Mouse (Mus musculus): ENCODE measurements at regions not wholly inside any gene's neighbourhood (a gene's known extent, or its start where the extent isn't known, plus 50 kb on each side); places are given as distances from the start of the nearest gene placed in this dataset.

DNA sequence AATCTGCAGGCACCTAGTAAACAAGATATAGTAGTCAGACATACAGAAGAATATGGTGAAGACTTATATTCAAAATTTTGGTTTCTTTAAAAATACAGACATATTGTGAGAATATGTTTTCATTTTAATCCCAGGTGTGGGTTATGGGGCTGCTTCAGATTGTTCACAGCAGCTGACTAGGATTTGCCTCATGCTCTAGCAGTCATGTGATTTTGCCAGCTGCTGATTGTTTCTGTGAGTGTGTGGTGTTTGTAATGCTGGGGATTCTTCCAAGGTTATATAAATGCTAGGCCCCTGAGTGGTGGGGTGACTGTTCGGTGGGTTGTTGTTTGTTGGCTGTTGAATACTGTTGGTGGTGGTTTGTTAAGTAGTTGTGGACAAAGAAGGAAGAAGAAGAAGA, 97.9 kb upstream of the Rbms1 start:
- H3K4me3 ChIP-seq (ENCODE audit: low read depth, low read length), result no peak overlapping the region
- H3K9ac ChIP-seq (replicated peaks), result no peak overlapping the region
- no peak overlapping the region for H3K4me2 ChIP-seq (ENCODE audit: low read depth, low read length)
- H3K27ac ChIP-seq (ENCODE audit: low read depth), result no peak overlapping the region
- no peak for ATAC-seq
- no peaks in the 10 kb centered on the region for H3K36me3 ChIP-seq (replicated peaks; ENCODE audit: insufficient read depth, low read length)
- WGBS (ENCODE audit: insufficient replicate concordance), result 67% methylated on average over 1 of the region's 1 CpGs
- H3K27me3 ChIP-seq (ENCODE audit: insufficient read depth, low read length), result no peaks in the 10 kb centered on the region
- H3K9me3 ChIP-seq (ENCODE audit: low read length), result no peaks in the 10 kb centered on the region
- H3K4me1 ChIP-seq (ENCODE audit: insufficient read depth), result no peaks in the 10 kb centered on the region
- DNase-seq, result no peak
- TF ChIP-seq CTCF (IDR thresholded peaks at IDR 0.05; ENCODE audit: low read depth) (no peak), EP300 (IDR thresholded peaks at IDR 0.05; ENCODE audit: low read depth) (no peak)

DNA sequence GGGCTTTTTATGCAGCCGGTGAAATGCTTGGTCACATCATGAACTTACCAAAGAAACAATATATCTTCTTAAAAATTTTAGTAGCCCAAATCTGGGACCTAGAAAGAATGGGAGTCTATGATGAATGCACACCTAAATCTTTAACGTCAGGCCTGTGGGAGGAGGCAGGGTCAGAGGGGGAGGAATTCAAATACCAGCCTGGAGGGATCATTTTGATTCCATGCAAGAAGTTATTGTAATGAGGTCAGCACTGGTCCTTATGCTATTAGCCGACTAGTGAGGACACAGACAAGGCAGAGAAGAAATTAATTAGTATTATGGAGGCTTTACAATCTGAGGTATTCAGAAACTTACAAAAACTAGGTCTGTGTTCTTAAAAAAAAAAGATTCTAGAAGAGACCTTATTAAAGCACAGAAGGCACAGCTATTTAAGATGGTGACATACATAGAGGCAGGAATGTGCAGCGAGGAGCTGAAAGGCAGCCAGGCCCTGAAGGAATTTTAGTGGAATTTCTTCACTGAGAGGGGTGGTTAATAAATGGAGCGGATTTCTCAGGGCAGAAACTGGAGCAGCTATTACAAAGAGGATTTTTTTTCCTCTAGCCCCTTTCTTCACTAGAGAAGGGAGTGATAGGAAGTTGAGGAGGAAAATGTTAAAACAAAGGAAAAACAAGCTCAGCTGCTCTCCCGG, 95.7 kb upstream of the Rbms1 start:
- H3K4me3 ChIP-seq (ENCODE audit: low read depth, low read length), result no peak overlapping the region
- no peak overlapping the region for H3K4me2 ChIP-seq (ENCODE audit: low read depth, low read length)
- WGBS (ENCODE audit: insufficient replicate concordance), result 53% methylated on average over 6 of the region's 6 CpGs
- no peaks in the 10 kb centered on the region for H3K27me3 ChIP-seq (ENCODE audit: insufficient read depth, low read length)
- no peak for TF ChIP-seq CTCF (IDR thresholded peaks at IDR 0.05; ENCODE audit: low read depth)
- no peak for TF ChIP-seq EP300 (IDR thresholded peaks at IDR 0.05; ENCODE audit: low read depth)
- no peaks in the 10 kb centered on the region for H3K4me1 ChIP-seq (ENCODE audit: insufficient read depth)
- H3K9me3 ChIP-seq (ENCODE audit: low read length), result no peaks in the 10 kb centered on the region
- H3K9ac ChIP-seq (replicated peaks), result no peak overlapping the region
- H3K27ac ChIP-seq (ENCODE audit: low read depth), result no peak overlapping the region
- DNase-seq (no peak), ATAC-seq (no peak)
- H3K36me3 ChIP-seq (replicated peaks; ENCODE audit: insufficient read depth, low read length), result no peaks in the 10 kb centered on the region

DNA sequence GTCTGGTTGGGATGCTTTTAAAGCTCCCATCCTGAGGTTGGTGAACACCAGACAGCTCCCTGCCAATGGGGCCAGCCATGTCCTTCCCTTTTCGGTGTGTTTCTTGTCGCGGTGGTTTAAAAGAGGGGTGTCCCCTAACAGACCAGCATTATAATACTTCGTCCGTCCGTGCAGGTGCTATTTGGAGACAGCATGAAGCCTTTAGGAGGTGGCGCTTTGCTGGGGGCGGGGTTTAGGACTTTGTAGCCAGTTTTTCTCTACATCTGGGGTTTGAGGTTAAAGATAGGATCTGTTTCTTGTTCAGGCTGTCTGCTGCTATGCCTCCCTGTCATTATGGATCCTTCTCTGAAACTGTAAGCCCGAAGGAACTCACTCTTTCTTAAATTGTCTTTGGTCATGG, 89.3 kb upstream of the Rbms1 start:
- no peak overlapping the region for H3K4me2 ChIP-seq (ENCODE audit: low read depth, low read length)
- H3K36me3 ChIP-seq (replicated peaks; ENCODE audit: insufficient read depth, low read length), result no peaks in the 10 kb centered on the region
- DNase-seq, result no peak
- no peaks in the 10 kb centered on the region for H3K9me3 ChIP-seq (ENCODE audit: low read length)
- no peaks in the 10 kb centered on the region for H3K4me1 ChIP-seq (ENCODE audit: insufficient read depth)
- no peak for ATAC-seq
- TF ChIP-seq EP300 (IDR thresholded peaks at IDR 0.05; ENCODE audit: low read depth) (no peak), CTCF (IDR thresholded peaks at IDR 0.05; ENCODE audit: low read depth) (no peak)
- no peaks in the 10 kb centered on the region for H3K27me3 ChIP-seq (ENCODE audit: insufficient read depth, low read length)
- no peak overlapping the region for H3K9ac ChIP-seq (replicated peaks)
- no peak overlapping the region for H3K4me3 ChIP-seq (ENCODE audit: low read depth, low read length)
- WGBS (ENCODE audit: insufficient replicate concordance), result 43% methylated on average over 9 of the region's 9 CpGs
- no peak overlapping the region for H3K27ac ChIP-seq (ENCODE audit: low read depth)

DNA sequence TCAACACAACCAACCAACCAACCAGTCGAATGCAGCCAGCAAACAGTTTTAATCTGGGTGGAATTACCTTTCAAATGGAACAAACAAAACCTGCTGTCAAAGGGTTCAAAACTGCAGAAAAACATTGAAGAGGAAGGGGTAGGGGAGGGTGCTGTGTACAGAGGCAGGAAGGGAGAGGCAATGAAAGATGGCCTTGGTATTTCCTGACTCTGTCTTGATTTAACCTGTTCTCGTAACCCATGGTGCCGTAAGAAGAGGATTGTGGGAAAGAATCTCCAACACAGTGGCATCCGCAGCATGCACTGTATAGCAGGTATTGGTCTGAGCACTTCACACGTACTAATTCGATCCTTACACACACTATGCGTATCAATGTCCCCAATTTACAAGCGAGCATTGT, 88.8 kb upstream of the Rbms1 start:
- Histone ChIP-seq H3K4me1 (ENCODE audit: insufficient read depth) (no peaks in the 10 kb centered on the region), H3K4me2 (ENCODE audit: low read depth, low read length) (no peak overlapping the region), H3K9me3 (ENCODE audit: low read length) (no peaks in the 10 kb centered on the region), H3K36me3 (replicated peaks; ENCODE audit: insufficient read depth, low read length) (no peaks in the 10 kb centered on the region), H3K27me3 (ENCODE audit: insufficient read depth, low read length) (no peaks in the 10 kb centered on the region), H3K27ac (ENCODE audit: low read depth) (no peak overlapping the region), H3K9ac (replicated peaks) (no peak overlapping the region), H3K4me3 (ENCODE audit: low read depth, low read length) (no peak overlapping the region)
- TF ChIP-seq EP300 (IDR thresholded peaks at IDR 0.05; ENCODE audit: low read depth), result no peak
- no peak for TF ChIP-seq CTCF (IDR thresholded peaks at IDR 0.05; ENCODE audit: low read depth)
- WGBS (ENCODE audit: insufficient replicate concordance), result 70% methylated on average over 8 of the region's 8 CpGs
- no peak for DNase-seq
- no peak for ATAC-seq

DNA sequence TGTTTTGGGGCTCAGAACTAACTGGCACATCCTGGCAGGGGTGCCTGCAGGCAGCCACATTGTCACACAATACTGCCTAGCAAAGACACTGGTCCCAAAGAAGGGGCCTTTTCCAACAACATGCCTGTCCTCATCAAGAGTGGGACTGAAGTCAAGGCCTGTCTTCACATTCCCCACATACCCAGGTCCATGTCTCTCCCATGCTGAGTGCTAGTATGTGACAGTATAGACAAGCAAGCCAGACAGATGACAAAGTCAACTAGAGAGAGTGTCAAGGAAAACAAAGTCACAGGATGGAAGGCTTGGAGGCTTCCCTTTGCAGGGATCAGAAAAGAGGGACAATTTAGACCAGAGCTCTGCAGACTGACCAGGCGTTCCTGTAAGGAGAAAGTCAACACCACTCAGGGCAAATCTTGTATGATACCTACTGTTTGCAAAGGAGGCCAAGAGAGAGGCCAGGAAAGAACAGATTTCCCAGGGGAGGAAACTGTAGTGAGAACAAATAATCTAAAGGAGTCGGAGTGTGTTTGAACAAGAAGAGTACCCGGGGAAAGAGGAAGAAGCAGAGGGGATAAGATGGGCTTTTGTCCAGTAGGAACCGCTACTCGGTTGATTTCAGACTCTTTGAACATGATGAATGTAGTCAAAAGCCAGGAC, 83.2 kb upstream of the Rbms1 start:
- DNase-seq (no peak), ATAC-seq (no peak)
- Histone ChIP-seq H3K27me3 (ENCODE audit: insufficient read depth, low read length) (no peaks in the 10 kb centered on the region), H3K9me3 (ENCODE audit: low read length) (no peaks in the 10 kb centered on the region), H3K9ac (replicated peaks) (no peak overlapping the region), H3K4me3 (ENCODE audit: low read depth, low read length) (no peak overlapping the region), H3K27ac (ENCODE audit: low read depth) (no peak overlapping the region), H3K36me3 (replicated peaks; ENCODE audit: insufficient read depth, low read length) (no peaks in the 10 kb centered on the region), H3K4me1 (ENCODE audit: insufficient read depth) (no peaks in the 10 kb centered on the region), H3K4me2 (ENCODE audit: low read depth, low read length) (no peak overlapping the region)
- 52% methylated on average over 5 of the region's 5 CpGs for WGBS (ENCODE audit: insufficient replicate concordance)
- TF ChIP-seq EP300 (IDR thresholded peaks at IDR 0.05; ENCODE audit: low read depth) (no peak), CTCF (IDR thresholded peaks at IDR 0.05; ENCODE audit: low read depth) (no peak)

DNA sequence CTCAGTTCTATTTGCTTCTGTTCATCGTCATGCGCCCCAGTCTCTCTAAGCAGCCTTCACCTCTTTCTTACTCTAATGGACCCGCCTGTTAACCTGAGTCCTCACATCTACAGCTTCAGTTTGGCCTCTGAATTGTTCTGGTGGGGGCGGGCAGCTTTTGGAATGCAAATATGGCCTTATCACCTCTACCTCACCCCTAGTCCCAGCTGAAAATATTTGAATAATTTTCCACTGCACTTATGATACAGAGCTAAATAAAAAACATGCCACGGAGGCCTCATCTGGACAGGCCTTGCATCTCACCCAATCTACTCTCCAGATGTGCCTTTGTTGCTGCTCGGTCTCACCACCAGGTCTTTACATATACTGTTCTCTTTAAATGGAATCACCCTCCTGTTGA, 82.5 kb upstream of the Rbms1 start:
- no peak overlapping the region for H3K27ac ChIP-seq (ENCODE audit: low read depth)
- 80% methylated on average over 6 of the region's 6 CpGs for WGBS (ENCODE audit: insufficient replicate concordance)
- no peaks in the 10 kb centered on the region for H3K36me3 ChIP-seq (replicated peaks; ENCODE audit: insufficient read depth, low read length)
- H3K9me3 ChIP-seq (ENCODE audit: low read length), result no peaks in the 10 kb centered on the region
- H3K27me3 ChIP-seq (ENCODE audit: insufficient read depth, low read length), result no peaks in the 10 kb centered on the region
- ATAC-seq, result no peak
- no peak for DNase-seq
- H3K4me2 ChIP-seq (ENCODE audit: low read depth, low read length), result no peak overlapping the region
- no peaks in the 10 kb centered on the region for H3K4me1 ChIP-seq (ENCODE audit: insufficient read depth)
- TF ChIP-seq EP300 (IDR thresholded peaks at IDR 0.05; ENCODE audit: low read depth) (no peak), CTCF (IDR thresholded peaks at IDR 0.05; ENCODE audit: low read depth) (no peak)
- no peak overlapping the region for H3K9ac ChIP-seq (replicated peaks)
- no peak overlapping the region for H3K4me3 ChIP-seq (ENCODE audit: low read depth, low read length)
